Mouse (Mus musculus) myocyte (in vitro differentiated cells): ENCODE measurements around the gene Lgsn.

Experiments
- E2F4 ChIP-seq: IDR thresholded peaks from one replicate; pipeline ENCODE4 v1.6.1; 2011; ENCODE audit warnings: mild to moderate bottlenecking, control low read depth, moderate library complexity; ENCODE audit not compliant: insufficient read depth
- POLR2A ChIP-seq: IDR thresholded peaks from one replicate; pipeline ENCODE4 v1.6.1; 2011; ENCODE audit warnings: low read depth, mild to moderate bottlenecking, control low read depth, moderate library complexity; ENCODE audit not compliant: insufficient read length
- POLR2AphosphoS2 ChIP-seq: IDR thresholded peaks from one replicate; pipeline ENCODE4 v1.6.1; 2011; ENCODE audit warnings: low read depth, control low read depth; ENCODE audit not compliant: insufficient read length
- SRF ChIP-seq: IDR thresholded peaks from one replicate; pipeline ENCODE4 v1.6.1; 2011; ENCODE audit warnings: low read depth; ENCODE audit not compliant: control insufficient read depth, insufficient read length
- USF1 ChIP-seq: IDR thresholded peaks from one replicate; pipeline ENCODE4 v1.6.1; 2011; ENCODE audit warnings: low read depth, mild to moderate bottlenecking, control low read depth, moderate library complexity

DNA sequence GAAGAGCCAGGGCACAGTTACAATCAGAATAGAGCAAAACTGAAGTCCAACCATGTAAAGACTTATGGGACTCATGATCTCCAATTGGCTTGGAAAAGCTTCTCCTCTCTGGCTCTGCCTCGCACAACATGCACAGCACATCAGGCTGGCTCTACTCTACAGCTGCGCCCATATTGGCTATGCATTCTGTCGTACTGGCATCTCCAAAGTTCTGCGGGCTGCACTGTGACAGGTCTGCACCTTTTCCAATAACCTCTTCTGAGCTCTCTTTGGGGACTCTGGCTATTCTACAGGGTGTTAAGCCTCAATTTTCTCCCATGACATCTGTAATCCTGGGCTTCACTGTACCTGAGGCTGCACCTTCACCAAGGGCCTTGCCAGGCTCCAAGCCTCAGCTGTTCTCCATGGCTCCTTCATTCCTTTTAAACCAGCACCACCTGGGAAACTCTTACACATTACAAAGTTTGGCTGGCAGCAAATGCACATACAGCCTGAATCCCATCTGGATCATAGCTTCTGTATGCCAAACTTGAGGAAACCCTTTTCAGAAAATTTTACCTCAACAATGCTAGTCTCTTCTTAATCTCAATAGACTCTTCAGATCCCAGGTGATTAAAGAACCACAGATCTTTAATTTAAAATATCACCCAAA is 44.5 kb downstream of the Lgsn start:
- TF ChIP-seq POLR2A (no peak), POLR2AphosphoS2 (no peak), USF1 (no peak), E2F4 (no peak), SRF (no peak)
